Mouse (Mus musculus): ENCODE measurements at regions not wholly inside any gene's neighbourhood (a gene's known extent, or its start where the extent isn't known, plus 50 kb on each side); places are given as distances from the start of the nearest gene placed in this dataset.
"Not testable (repeated sequence)": the region's sequence is repeated elsewhere in the genome, so short reads cannot be mapped to it uniquely, and the experiment has no call there.

DNA sequence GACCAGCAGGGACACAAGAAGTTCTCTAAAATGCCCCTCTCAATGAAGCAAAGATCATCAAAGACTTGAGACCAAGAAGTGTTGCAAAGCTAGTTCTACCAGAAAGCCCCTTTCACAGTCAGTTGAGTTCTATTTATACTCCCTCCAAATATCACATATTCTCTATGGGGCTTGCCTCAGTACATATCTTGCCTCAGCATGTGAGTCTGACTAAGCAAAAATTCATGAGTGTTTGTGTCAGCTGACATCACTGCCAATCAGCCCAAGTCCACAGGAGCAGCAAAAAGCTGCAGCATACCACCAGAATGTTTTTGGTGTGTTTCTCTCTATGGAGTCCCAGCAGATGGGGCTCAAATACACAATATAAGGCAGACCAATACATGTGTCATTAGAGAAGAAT is 631.6 kb downstream of the Rpia start:
- ATAC-seq (replicated peaks; ENCODE audit: poor library complexity), result no peak

DNA sequence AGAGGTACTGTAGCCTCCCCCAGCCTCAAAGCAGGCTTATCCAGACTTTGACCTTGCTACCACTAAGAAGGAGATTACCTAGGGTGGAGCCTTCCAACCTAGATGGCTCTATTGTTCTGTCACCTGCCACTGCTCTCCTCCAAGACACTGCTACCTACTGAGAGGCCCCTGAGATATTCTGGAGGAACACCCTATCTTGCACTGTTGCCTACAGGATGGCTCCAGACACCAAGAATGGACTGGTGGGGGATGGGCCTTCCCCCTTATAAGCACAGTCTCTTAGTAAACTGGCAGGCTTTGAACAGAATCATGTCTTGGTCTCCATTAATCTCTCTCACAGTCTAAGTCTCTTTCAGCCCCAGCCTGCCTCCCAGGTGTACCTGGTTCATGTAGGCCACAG is 636.3 kb downstream of the Rpia start:
- ATAC-seq (replicated peaks; ENCODE audit: poor library complexity), result not testable (repeated sequence)

DNA sequence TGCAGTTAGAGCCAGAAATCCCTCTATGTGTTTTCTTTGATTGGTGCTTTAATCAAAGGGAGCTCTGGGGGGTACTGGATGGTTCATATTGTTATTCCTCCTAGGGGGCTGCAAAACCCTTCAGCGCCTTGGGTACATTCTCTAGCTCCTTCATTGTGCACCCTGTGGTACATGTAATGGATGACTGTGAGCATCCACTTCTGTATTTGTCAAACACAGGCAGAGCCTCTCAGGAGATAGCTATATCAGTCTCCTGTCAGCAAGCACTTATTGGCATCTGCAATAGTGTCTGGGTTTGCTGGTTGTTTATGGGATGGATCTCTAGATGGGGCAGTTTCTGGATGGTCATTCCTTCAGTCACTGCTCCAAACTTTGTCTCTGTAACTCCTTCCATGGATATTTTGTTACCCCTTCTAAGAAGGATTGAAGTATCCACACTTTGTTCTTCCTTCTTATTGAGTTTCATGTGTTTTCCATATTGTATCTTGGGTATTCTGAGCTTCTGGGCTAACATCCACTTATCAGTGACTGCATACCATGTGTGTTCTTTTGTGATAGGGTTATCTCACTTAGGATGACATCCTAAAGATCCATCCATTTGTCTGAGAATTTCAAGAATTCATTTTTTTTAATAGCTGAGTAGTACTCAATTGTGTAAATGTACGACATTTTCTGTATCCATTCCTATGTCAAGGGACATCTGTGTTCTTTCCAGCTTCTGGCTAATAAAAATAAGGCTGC is 640.8 kb downstream of the Rpia start:
- ATAC-seq (replicated peaks; ENCODE audit: poor library complexity), result not testable (repeated sequence)

DNA sequence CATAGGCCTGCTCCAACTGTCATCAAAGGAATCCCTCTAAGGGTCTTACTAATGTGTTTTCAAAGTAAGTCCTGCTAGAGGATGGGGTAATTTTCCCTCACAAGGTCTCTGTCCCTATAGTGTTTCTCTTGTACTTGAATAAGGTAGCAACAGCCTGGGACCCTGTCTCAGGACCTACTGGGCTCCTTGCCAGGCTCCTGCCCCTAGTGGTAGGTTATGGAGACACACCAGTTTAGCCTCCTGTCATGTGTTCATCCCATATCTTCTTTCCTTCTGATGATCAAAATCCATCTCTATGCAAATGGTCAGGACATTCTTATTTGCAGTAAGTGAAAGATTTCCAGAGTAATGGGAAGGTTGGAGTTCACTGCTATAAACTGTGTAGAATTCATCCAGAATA is 645.0 kb downstream of the Rpia start:
- ATAC-seq (replicated peaks; ENCODE audit: poor library complexity), result 0 out of 2 replicates have a peak, but pooled peaks have one; percentile 20

DNA sequence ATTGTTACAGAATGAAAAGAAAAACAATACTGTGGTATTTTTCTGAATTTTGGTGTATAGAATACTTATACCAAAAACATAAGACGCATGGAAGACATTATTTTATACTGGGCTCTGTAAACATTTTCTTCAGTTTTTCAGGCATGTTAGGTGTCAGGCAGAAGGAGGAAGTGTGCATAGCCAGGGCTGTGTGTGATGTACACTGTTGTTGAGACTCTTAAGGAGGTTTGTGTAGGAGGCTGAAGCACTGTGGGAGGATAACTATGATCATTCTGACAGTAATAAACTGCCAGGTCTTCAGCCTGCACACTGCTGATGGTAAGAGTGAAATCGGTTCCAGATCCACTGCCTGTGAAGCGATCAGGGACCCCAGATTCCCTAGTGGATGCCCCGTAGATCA is 648.7 kb downstream of the Rpia start:
- not testable (repeated sequence) for ATAC-seq (replicated peaks; ENCODE audit: poor library complexity)

DNA sequence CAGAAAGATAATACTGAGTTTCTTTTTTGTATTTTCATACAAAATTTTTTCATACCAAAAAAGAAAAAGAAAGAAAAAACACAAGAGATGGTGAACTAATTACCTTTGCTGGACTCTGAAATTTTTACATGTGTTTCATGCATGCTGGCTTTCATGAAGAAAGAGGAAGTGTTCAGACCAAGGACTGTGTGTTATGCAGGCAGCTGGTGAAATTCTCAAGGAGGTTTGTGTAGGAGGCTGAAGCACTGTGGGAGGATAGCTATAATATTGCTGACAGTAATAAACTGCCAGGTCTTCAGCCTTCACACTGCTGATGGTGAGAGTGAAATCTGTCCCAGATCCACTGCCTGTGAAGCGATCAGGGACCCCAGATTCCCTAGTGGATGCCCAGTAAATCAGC is 675.2 kb downstream of the Rpia start:
- ATAC-seq (replicated peaks; ENCODE audit: poor library complexity), result no peak

DNA sequence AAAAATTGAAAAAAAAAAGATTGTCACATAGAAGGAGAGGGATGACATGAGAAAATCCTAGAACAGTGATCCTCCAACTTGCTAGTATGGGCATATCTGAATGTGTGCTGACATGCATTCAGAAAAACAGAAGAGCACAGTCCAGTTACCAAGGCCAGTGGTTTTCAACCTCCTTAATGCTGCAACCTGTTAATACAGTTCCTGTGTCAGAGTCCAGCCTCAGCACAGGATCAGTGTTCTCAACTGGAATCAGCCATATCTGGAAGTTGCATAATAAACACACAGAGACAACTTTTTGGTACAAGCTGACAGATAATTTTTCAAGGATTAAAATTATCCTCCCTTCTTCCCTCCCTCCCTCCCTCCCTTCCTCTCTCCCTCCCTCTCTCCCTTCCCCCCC is 680.1 kb downstream of the Rpia start:
- no peak for ATAC-seq (replicated peaks; ENCODE audit: poor library complexity)

DNA sequence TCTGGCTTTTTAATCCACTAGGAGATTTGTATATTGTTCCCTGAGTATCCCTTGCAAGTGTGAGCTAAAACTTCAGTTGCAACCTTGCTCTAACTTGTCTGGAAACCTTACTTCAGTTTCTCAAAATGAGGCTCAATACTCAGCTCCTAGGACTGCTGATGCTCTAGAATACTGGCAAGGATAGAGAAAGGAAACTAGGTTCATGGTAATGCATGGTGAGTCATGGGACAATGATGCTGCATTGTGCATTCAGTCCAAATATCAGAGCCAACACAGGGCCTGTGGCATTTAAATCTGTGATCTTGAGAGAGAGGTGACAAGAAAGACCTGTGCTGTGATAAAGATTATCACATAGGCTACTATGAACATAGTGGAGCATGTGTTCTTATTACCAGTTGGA is 682.6 kb downstream of the Rpia start:
- ATAC-seq (replicated peaks; ENCODE audit: poor library complexity), result not testable (repeated sequence)

DNA sequence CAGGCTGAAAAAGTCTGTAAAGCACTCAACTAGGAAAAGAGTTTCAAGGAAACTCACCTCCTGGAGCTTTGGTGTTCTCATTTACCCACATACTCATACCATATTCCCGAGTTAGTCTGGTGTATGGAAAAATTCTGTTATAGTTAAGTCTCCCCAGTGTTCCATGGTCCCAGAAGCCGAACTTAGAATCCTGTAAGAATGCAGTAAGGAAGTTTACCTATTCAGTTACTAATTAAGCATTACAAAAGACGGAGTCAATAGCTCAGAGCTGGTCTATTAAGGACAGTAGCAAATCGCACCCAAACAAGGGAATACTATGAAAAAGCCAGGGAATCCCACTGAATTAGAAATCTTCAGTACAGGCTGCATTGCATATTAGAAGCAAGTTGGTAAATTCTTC is 688.3 kb downstream of the Rpia start:
- no peak for ATAC-seq (replicated peaks; ENCODE audit: poor library complexity)

DNA sequence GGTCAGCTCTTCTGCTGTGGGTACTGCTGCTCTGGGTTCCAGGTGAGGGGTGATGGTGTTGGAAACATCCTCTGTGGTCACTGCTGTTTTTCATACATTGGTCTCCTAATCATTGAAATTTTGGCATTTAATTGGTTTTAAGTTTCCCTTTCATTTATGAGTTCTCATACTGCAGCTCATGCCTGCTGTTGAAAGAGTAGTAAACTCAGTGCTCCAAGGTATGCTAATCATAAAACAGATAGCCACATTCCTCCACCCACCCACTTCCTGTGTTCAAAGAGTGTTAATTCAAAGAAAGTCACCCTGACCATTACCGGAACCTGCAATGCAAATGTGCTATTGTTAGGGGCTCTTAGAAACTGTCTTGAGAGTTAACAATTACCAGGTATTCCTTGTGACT is 688.9 kb downstream of the Rpia start:
- not testable (repeated sequence) for ATAC-seq (replicated peaks; ENCODE audit: poor library complexity)

DNA sequence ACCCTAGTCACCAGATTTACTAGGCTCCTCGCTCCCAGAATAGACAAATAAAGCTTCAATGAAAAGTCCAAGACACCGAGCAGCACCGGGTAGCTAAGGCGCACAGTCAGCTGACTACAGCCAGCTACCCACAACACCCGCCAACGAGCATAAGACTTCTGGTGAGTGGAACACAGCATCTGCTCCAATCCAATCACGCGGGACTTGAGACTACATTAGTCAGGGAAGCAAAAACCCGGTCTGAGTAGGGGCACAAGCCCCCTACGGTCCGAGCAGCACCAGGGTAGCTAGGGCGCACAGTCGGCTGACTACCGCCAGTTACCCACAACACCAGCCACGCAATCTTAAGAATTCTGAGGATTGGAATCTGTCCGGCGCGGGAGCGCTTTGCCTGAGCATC is 704.0 kb downstream of the Rpia start:
- ATAC-seq (replicated peaks; ENCODE audit: poor library complexity), result no peak

DNA sequence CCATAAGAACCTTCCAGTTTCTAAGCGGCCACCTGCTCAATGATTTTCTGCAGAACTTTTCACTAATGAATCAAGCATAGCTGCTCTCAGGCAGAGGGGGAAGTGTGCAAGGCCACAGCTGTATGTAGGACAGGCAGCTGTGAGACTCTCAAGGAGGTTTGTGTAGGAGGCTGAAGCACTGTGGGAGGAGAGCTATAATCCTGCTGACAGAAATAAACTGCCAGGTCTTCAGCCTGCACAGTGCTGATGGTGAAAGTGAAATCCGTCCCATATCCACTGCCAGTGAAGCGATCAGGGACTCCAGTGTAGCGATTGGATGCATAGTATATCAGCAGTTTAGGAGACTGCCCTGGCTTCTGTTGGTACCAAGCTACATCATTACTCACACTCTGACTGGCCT is 718.2 kb downstream of the Rpia start:
- no peak for ATAC-seq (replicated peaks; ENCODE audit: poor library complexity)

DNA sequence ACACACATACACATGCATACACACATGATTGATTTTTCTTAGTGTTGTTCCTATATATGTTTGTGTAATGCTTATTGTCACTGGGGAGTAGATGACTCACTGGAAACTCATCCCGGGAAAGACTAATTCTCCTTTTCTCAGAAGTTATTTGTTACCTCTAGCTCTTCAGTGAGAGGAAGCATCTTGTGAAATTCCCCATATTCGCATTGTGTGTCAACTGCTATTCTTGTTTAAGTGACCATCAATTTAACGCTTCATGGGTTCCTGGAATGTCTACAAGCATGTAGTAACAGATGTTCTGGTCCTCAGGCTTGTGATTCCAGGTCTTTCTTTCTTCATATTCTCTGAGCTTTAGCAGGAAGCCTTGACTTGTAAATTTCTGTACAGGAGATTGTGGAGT is 720.0 kb downstream of the Rpia start:
- ATAC-seq (replicated peaks; ENCODE audit: poor library complexity), result no peak

DNA sequence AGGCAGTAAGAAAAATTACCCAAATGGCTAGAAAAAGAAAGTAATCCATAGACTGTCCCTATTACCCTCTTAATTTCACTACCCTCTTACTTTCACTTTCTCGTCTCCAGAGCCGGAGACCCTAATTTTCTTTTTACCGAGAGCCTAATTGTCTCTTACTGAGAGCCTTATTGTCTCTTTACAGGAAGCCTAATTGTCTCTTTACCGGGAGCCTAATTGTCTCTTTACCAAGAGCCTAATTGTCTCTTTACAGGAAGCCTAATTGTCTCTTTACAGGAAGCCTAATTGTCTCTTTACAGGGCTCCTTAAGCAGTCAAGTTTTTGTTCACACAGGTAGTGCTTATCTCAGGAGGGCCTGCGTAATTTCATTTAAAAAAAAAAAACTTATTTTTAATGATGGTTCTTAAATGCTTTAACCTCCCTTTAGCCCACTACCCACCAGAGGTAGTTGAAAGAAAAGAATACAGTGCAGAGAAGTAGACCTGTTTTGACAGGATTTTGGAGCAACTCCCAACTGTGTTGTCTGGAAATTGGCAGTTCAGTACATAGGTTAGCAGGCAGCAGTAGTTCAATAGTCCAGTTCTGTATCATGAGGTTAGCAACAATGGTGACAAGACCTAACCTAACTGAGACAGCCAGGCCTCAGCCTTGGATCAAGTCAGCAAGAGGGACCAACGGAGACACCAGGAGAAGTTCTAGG is 724.2 kb downstream of the Rpia start:
- ATAC-seq (replicated peaks; ENCODE audit: poor library complexity), result no peak

DNA sequence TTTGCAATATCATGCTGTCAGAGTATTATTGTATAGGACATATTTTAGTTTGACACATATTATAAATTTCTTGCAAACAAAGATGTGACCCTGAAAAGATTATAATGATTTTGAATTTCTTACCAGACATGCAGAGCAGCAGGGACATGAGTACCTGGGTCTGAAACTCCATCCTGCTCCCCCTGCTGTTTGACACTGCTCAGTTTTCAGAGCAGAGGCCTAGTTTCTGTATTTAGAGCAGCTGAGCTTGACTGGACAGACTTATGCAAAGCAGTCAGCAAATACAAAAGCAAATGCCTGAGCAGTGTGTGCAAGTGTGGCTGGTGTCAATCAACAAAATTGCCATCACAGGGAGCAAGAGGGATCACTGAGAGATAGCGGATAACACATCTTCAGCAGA is 733.0 kb downstream of the Rpia start:
- ATAC-seq (replicated peaks; ENCODE audit: poor library complexity), result no peak

DNA sequence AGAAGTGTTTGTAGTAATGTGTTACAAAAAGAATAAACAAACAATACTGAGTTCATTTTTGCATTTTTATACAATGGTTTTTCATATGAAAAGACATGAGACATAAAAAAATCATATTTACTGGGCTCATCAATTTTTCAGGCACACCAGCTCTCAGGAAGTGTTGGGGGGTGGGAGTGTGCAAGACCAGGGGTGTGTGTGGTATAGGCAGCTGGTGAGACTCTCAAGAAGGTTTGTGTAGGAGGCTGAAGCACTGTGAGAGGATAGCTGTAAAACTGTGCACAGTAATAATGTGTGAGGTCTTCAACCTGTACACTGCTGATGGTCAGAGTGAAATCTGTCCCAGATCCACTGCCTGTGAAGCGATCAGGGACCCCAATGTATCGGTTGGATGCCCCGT is 733.7 kb downstream of the Rpia start:
- no peak for ATAC-seq (replicated peaks; ENCODE audit: poor library complexity)

DNA sequence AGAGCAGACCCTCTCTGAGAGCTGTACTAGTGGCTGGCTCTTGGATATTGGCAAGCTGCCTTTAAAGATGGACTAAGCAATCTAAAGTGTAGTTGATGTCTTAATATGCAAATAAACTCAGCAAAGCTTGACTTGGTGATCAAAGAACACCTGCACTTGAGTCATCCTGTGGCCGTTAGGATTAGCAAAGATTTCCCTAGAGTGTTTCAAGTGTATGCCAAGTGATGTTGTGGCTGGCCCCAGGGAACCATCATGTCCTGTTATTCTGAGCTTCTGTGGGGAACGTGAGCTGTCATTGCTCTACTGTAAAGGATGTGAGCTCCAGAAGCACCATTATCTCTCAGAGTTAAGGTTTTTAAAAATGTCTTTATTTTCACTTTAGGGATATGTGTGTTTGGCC is 751.1 kb downstream of the Rpia start:
- no peak for ATAC-seq (replicated peaks; ENCODE audit: poor library complexity)

DNA sequence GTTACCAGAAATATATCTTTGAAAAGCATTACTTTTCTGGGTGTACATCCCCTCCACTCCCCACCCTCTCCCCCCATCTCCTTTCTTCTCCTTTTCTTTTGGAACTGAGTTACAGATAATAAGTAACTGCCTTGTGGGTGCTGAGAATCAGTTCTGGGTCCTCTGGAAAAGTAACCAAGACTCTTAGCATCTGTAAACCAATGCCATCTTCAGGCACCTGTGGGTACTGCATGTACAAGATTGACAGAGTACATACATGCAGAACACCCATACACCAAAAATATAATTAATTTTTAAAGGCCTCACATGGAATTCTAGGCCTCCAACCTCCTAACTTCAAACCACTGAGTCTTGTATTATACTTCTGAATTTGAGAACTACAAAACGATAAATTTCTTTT is 758.4 kb downstream of the Rpia start:
- ATAC-seq (replicated peaks; ENCODE audit: poor library complexity), result no peak

DNA sequence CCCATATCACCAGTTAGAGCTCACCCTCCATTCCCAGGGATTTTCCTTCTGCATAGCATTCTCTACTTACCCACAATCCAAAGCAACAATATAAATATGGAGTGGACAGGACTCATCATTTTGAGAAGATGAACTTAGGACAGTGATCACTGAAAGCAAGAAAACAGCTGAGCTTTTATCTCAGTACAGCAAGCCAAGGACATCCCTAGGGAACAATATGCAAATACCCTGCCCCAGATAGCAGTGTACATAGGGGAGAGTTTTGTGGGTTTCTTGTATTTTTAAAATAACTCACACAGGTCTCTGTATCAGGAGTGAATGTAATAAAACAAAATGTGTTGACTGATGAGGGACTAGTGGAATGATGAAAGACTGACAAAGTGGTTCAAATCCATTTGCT is 780.5 kb downstream of the Rpia start:
- ATAC-seq (replicated peaks; ENCODE audit: poor library complexity), result no peak

Data from megakaryocyte progenitor cell, adult 5-6 weeks (primary cell).